Mouse (Mus musculus) liver, postnatal 0 days (tissue): ENCODE data around the gene Slx4. TPM values are rescaled to one million over a fixed set of nuclear protein-coding genes. Genes with fewer than 3 reads are reported as not detected.

Source experiments
- ATAC-seq: fragments of 200-750 bp; cut with Nextera tagmentation; 2 replicates; pipeline ENCODE4 v1.8.0; 2017; ENCODE audit warnings: mild to moderate bottlenecking, moderate library complexity
- DNase-seq: peaks from one replicate; pipeline ENCODE4 v3.0.0-alpha.2; 2016
- H3K27ac ChIP-seq: fragments of 300-500 bp; sonication (generic); 2 replicates; pipeline ENCODE4 v1.5.1; 2014; ENCODE audit warnings: antibody characterized with exemption, moderate library complexity, mild to moderate bottlenecking, low read depth
- H3K27me3 ChIP-seq: fragments of 300-500 bp; sonication (generic); 2 replicates; pipeline ENCODE4 v1.6.1; 2014; ENCODE audit warnings: low read length, control low read depth, mixed read lengths; ENCODE audit not compliant: insufficient read depth
- H3K36me3 ChIP-seq: fragments of 300-500 bp; sonication (generic); replicated peaks from 2 replicates; pipeline ENCODE4 v1.6.1; 2014; ENCODE audit warnings: mild to moderate bottlenecking, control low read depth, low read length, moderate library complexity, mixed read lengths; ENCODE audit not compliant: insufficient read depth
- H3K4me1 ChIP-seq: fragments of 300-500 bp; sonication (generic); 2 replicates; pipeline ENCODE4 v1.6.1; 2014; ENCODE audit warnings: antibody characterized with exemption, mild to moderate bottlenecking, control low read depth; ENCODE audit not compliant: insufficient read depth
- H3K4me2 ChIP-seq: fragments of 300-500 bp; sonication (generic); 2 replicates; pipeline ENCODE4 v1.6.1; 2014; ENCODE audit warnings: low read depth, mild to moderate bottlenecking, low read length, moderate library complexity, mixed read lengths
- H3K4me3 ChIP-seq: fragments of 300-500 bp; sonication (generic); 2 replicates; pipeline ENCODE4 v1.5.1; 2014; ENCODE audit warnings: low read depth, low read length
- H3K9ac ChIP-seq: fragments of 300-500 bp; sonication (generic); replicated peaks from 2 replicates; pipeline ENCODE4 v1.6.1; 2014; ENCODE audit warnings: mild to moderate bottlenecking, moderate library complexity
- H3K9me3 ChIP-seq: fragments of 300-500 bp; sonication (generic); 2 replicates; pipeline ENCODE4 v1.6.1; 2016; ENCODE audit warnings: mild to moderate bottlenecking, control low read depth, low read length, mixed read lengths
- CTCF ChIP-seq: sonication (generic); IDR thresholded peaks from 2 replicates; pipeline ENCODE4 v1.5.1; 2016; ENCODE audit warnings: antibody characterized with exemption, low read depth
- EP300 ChIP-seq: IDR thresholded peaks from 2 replicates; pipeline ENCODE4 v1.6.1; 2016; ENCODE audit warnings: antibody characterized with exemption, low read depth, mild to moderate bottlenecking
- WGBS: fragments of 180-500 bp; shearing (Covaris S2); extraction: QIAGEN DNeasy Blood & Tissue Kit; methylation state at CpG from one replicate; pipeline ENCODE4 v1.1.7; 2014; ENCODE audit not compliant: insufficient replicate concordance; 5-methylcytosine and 5-hydroxymethylcytosine counted together
- polyA plus RNA-seq: library from polyadenylated mRNA; unstranded; fragments of >200 nt; fragmentation: Nextera tagmentation; extraction: Ambion mirVana; gene quantifications from 2 replicates; pipeline ENCODE4 v1.2.1, GENCODE M21; 2015

Slx4 gene
- polyA plus RNA-seq, result 2.5 and 2.9 TPM in 2 replicates

DNA sequence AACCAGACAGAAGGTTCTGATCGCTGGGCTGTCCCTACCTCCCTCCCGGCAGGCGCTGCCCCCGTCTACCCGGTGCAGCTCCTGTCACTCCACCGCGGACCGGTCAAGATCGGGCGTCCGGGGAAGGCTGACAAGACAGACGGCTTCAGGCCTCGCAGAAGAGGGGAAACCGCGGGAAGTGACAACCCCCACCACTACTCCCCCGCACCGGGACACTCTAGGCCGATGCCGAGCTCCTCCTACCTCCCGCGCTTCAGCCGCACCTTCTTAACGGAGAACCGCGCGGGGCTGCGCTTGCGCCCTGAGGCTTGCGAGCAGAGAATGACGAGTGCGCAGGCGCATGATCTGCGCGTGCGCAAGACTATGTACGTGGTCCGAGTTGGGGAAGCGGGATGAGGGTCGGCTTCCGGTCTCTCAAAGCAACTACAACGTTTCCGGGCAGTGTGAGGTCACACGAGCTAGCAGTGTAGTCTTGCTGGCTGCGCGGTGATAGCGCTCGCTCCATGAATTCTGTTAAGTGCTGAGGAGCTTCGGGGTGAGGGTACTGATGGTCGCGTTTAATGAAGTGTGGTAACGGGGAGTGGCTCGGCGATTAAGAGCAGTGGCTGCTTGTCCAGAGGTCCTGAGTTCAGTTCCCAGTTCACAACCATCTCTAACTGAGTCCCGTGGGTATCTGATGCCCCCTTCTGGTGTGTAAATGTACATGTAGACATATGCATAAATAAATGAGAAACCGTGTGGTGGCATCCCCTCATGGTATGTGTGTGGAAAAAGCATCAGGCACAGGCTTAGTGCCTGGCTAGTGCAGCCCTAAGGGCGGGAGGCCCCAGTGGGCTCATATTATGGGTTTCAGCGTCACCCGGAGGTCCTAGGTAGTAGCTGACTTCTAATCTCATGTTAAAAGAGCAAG lies at the start of gene Slx4:
Slx4 (minus strand) TSS at position 282 of the 910 bp plus-strand sequence.
- Histone ChIP-seq H3K27me3 (no peaks in the 10 kb centered on the region), H3K27ac (peak within 1 kb of the TSS; percentile 88), H3K9me3 (no peaks in the 10 kb centered on the region), H3K4me1 (peaks cover 17% of the 10 kb centered on the region), H3K36me3 (peaks cover 15% of the 10 kb centered on the region), H3K9ac (peak within 1 kb of the TSS; percentile 87), H3K4me2 (peak within 1 kb of the TSS; percentile 91), H3K4me3 (peak within 1 kb of the TSS; percentile 90)
- WGBS, result 2% methylated on average over 58 of the region's 58 CpGs
- peak; percentile 64 for TF ChIP-seq CTCF
- no peak for TF ChIP-seq EP300
- peak; percentile 96 for ATAC-seq
- DNase-seq, result peak; percentile 94

DNA sequence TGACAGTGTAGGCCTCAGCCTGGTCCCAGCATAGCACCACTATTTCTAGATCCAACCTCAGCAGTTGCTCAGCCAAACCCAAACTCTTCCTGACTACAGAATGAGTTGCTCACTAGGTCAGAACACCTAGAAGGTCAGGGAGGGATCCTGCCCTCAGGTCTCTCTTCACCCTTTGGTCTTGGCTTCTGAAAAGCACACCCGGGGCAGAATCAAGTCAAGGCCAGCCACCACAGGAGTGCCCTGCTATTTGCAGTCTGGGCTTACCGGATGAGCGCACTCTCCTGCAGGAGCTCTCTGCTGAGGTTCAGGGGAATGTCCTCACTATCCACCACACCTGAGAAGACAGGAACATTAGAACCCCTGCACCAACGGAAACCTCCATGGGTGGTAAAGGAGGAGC lies 49.0 kb upstream of the Slx4 start:
- Histone ChIP-seq H3K4me1 (no peaks in the 10 kb centered on the region), H3K27ac (no peak overlapping the region), H3K36me3 (peaks cover 68% of the 10 kb centered on the region), H3K9ac (no peak overlapping the region), H3K27me3 (no peaks in the 10 kb centered on the region), H3K9me3 (no peaks in the 10 kb centered on the region), H3K4me3 (no peak overlapping the region), H3K4me2 (no peak overlapping the region)
- ATAC-seq (no peak), DNase-seq (no peak)
- 91% methylated on average over 4 of the region's 4 CpGs for WGBS
- no peak for TF ChIP-seq EP300
- no peak for TF ChIP-seq CTCF

DNA sequence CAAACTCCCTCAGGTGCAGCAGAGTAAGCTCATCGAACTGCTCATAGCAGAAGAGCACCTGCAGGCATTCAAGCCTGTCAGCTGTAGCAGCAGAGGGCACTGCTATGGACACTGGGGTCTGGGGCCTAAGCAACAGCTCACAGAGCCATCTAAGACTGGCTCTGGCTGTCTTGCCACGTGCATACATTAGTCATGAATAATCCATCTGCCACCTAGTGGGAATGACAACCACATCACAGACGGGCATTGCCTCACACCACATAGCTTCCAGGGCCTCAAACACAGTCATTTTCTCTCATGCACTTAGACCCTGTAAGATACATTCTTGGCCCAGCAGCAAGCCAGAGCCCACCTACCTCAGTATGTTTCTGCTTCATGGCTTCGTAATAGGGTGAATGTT lies 42.0 kb upstream of the Slx4 start:
- H3K4me1 ChIP-seq, result no peaks in the 10 kb centered on the region
- ATAC-seq (no peak), DNase-seq (no peak)
- TF ChIP-seq EP300 (no peak), CTCF (peak; percentile 18)
- no peak overlapping the region for H3K27ac ChIP-seq
- no peaks in the 10 kb centered on the region for H3K9me3 ChIP-seq
- H3K9ac ChIP-seq, result no peak overlapping the region
- H3K4me2 ChIP-seq, result no peak overlapping the region
- H3K27me3 ChIP-seq, result no peaks in the 10 kb centered on the region
- H3K36me3 ChIP-seq, result peaks cover 59% of the 10 kb centered on the region
- H3K4me3 ChIP-seq, result no peak overlapping the region
- 78% methylated on average over 4 of the region's 4 CpGs for WGBS

DNA sequence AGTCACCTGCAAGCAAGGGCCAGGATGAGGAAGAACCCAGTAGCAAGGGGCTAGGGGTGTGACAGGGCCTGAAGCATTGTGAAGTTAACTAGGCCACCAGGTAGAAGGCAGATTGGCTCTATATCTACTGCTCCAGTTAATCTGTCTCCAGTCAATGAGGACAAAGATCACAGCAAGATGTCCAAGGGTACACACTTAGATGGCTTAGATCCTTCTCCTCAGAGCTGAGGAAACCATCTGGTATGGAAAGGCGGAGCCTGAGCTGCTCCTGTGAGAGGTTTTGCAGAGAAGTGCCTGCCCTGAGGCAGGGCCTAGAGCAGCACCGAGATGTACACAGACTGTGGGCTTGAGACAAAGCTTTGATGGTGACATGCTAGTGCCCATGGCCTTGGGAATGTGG lies 40.5 kb upstream of the Slx4 start:
- no peak overlapping the region for H3K4me2 ChIP-seq
- no peak for ATAC-seq
- H3K27me3 ChIP-seq, result no peaks in the 10 kb centered on the region
- no peak for DNase-seq
- H3K36me3 ChIP-seq, result peaks cover 57% of the 10 kb centered on the region
- H3K4me1 ChIP-seq, result no peaks in the 10 kb centered on the region
- 87% methylated on average over 2 of the region's 2 CpGs for WGBS
- no peak overlapping the region for H3K4me3 ChIP-seq
- H3K9me3 ChIP-seq, result no peaks in the 10 kb centered on the region
- H3K9ac ChIP-seq, result no peak overlapping the region
- TF ChIP-seq EP300, result no peak
- no peak for TF ChIP-seq CTCF
- H3K27ac ChIP-seq, result no peak overlapping the region

DNA sequence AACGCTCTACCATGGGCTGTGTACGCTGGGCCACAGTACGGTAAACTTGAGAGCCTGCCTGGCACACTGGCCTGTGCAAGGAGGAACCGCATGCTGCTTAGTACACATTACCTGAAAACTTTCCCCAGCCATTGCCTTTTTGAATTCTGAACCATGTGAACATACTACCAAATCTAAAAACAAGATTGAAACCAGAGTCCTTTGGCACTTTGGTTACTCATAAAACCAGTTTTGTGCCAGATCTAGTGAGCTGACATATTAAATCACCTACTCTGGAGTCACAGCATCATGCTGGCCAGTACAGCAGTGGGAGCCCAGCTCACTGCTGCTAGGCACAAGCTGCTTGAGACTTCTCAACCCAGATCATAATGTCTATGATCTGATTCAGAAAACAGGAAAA lies 38.1 kb upstream of the Slx4 start:
- H3K9me3 ChIP-seq, result no peaks in the 10 kb centered on the region
- H3K4me3 ChIP-seq, result no peak overlapping the region
- no peak overlapping the region for H3K9ac ChIP-seq
- DNase-seq (no peak), ATAC-seq (no peak)
- H3K36me3 ChIP-seq, result peaks cover 58% of the 10 kb centered on the region
- no peaks in the 10 kb centered on the region for H3K27me3 ChIP-seq
- TF ChIP-seq EP300 (no peak), CTCF (no peak)
- H3K4me1 ChIP-seq, result no peaks in the 10 kb centered on the region
- WGBS, result 88% methylated on average over 4 of the region's 4 CpGs
- H3K4me2 ChIP-seq, result no peak overlapping the region
- H3K27ac ChIP-seq, result no peak overlapping the region

DNA sequence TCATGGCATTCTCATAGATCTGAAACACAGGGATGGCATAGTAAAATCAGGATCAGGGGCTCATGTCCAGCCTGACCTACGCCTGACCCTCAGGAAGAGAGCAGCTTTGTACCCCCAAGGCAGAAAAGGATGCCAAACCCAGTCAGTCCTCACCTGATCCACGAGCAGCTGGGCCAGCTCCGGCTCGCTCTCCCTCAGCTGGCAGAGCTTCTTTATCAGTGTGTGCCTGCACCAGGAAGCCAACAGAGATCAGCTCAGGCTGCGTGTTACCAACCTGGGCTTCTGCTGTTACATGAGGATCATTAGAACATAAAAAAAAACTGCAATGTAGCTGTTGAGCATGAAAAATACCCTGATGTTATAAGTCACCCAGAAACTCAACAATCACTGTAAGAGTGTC lies 36.6 kb upstream of the Slx4 start:
- Histone ChIP-seq H3K9ac (no peak overlapping the region), H3K27me3 (no peaks in the 10 kb centered on the region), H3K9me3 (no peaks in the 10 kb centered on the region), H3K27ac (no peak overlapping the region), H3K36me3 (peaks cover 52% of the 10 kb centered on the region), H3K4me2 (no peak overlapping the region), H3K4me1 (no peaks in the 10 kb centered on the region), H3K4me3 (no peak overlapping the region)
- DNase-seq (no peak), ATAC-seq (no peak)
- 80% methylated on average over 5 of the region's 5 CpGs for WGBS
- TF ChIP-seq EP300 (no peak), CTCF (no peak)

DNA sequence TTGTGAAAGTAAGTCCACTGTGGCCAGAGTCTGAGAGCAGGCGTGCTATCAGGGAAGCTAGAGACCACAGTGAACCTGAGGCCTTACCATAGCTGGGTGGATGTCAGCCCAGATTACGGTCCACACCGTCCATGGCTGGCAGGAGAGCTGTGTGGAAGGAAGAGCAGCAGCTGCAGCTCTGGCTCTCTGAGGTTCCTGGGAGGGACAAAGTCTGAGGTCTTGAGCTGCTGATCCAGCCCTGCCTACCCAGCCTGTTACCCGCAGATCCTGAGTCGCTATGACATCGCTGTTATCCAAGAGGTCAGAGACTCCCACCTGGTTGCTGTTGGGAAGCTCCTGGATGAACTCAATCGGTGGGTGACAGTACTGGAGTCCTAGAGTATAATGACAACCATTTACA lies 34.1 kb upstream of the Slx4 start:
- no peak overlapping the region for H3K4me2 ChIP-seq
- DNase-seq (no peak), ATAC-seq (no peak)
- 90% methylated on average over 7 of the region's 7 CpGs for WGBS
- no peak overlapping the region for H3K9ac ChIP-seq
- TF ChIP-seq EP300 (no peak), CTCF (no peak)
- H3K4me3 ChIP-seq, result no peak overlapping the region
- 0 out of 2 replicates have a peak, but pooled peaks cover 3% of the 10 kb centered on the region for H3K4me1 ChIP-seq
- H3K36me3 ChIP-seq, result peaks cover 36% of the 10 kb centered on the region
- no peaks in the 10 kb centered on the region for H3K27me3 ChIP-seq
- no peak overlapping the region for H3K27ac ChIP-seq
- no peaks in the 10 kb centered on the region for H3K9me3 ChIP-seq
